Mouse (Mus musculus) CH12.LX (cell line): ENCODE measurements around the gene Tmed1. TPM values are rescaled to one million over a fixed set of nuclear protein-coding genes. Genes with fewer than 3 reads are reported as not detected.

ENCODE experiments used
- DNase-seq: peaks from one replicate; pipeline ENCODE4 v3.0.0-alpha.2; 2013; ENCODE audit errors: extremely low read depth
- H3K27ac ChIP-seq: 2 replicates; pipeline ENCODE4 v1.5.1; 2012; ENCODE audit warnings: low read depth, mild to moderate bottlenecking, control low read depth, moderate library complexity; ENCODE audit not compliant: insufficient read depth
- H3K27me3 ChIP-seq: replicated peaks from 2 replicates; pipeline ENCODE3; 2012; ENCODE audit warnings: inconsistent platforms
- H3K36me3 ChIP-seq, 2 experiments: replicated peaks in 1 of 2; 2 replicates each; pipeline versions ENCODE3 to v1.6.1; 2012; ENCODE audit warnings: inconsistent platforms in 1 of 2, low read length in 1 of 2, mild to moderate bottlenecking in 1 of 2, mixed read lengths in 1 of 2, moderate library complexity in 1 of 2; ENCODE audit not compliant: control insufficient read depth in 1 of 2, insufficient read depth in 1 of 2
- H3K4me1 ChIP-seq, 2 experiments: 2 replicates each; pipeline ENCODE4 v1.6.1; 2012; ENCODE audit warnings: inconsistent platforms in 1 of 2, moderate library complexity in 1 of 2; ENCODE audit not compliant: insufficient read depth in 2 of 2, control insufficient read depth in 1 of 2
- H3K4me2 ChIP-seq: 2 replicates; pipeline ENCODE4 v1.6.1; 2012; ENCODE audit warnings: low read depth, mild to moderate bottlenecking, control low read depth; ENCODE audit not compliant: poor library complexity, insufficient read depth, severe bottlenecking
- H3K4me3 ChIP-seq, 3 experiments: fragments of 150-350 bp in 1 of 3; sonication (generic) in 1 of 3; replicated peaks in 1 of 3; 2 replicates each; pipeline versions ENCODE3 to v1.5.1; 2011 to 2012; ENCODE audit warnings: low read depth in 2 of 3, low read length in 2 of 3, mild to moderate bottlenecking in 2 of 3, moderate library complexity in 2 of 3, control low read depth in 1 of 3, improper control_type of control experiment in 1 of 3, inconsistent platforms in 1 of 3, mixed read lengths in 1 of 3; ENCODE audit not compliant: poor library complexity in 1 of 3
- H3K79me2 ChIP-seq: replicated peaks from 2 replicates; pipeline ENCODE4 v1.6.1; 2012; ENCODE audit warnings: mild to moderate bottlenecking, moderate library complexity; ENCODE audit not compliant: control insufficient read depth, poor library complexity, insufficient read depth, severe bottlenecking; ENCODE audit errors: extremely low read depth
- H3K9ac ChIP-seq: 2 replicates; pipeline ENCODE4 v1.6.1; 2012; ENCODE audit warnings: low read depth, mild to moderate bottlenecking, control low read depth, moderate library complexity; ENCODE audit not compliant: insufficient read depth
- H3K9me3 ChIP-seq: replicated peaks from 2 replicates; pipeline ENCODE3; 2012; ENCODE audit warnings: low read length, inconsistent platforms, mixed read lengths
- BHLHE40 ChIP-seq: IDR thresholded peaks from 2 replicates; pipeline ENCODE4 v1.6.1; 2011; ENCODE audit warnings: mild to moderate bottlenecking, low read depth, low read length, improper control_type of control experiment
- CHD1 ChIP-seq: IDR thresholded peaks from 2 replicates; pipeline ENCODE4 v1.6.1; 2012; ENCODE audit warnings: low read depth, low read length, improper control_type of control experiment, inconsistent platforms
- CHD2 ChIP-seq: IDR thresholded peaks from 2 replicates; pipeline ENCODE4 v1.6.1; 2011; ENCODE audit warnings: low read length, improper control_type of control experiment
- CTCF ChIP-seq, 2 experiments: IDR thresholded peaks in 1 of 2; conservative IDR thresholded peaks in 1 of 2; 2 replicates each; pipeline ENCODE4 v1.5.1; 2011 to 2012; ENCODE audit warnings: low read depth in 2 of 2, low read length in 2 of 2, improper control_type of control experiment in 1 of 2, inconsistent platforms in 1 of 2, mild to moderate bottlenecking in 1 of 2, moderate library complexity in 1 of 2
- E2F4 ChIP-seq: IDR thresholded peaks from 2 replicates; pipeline ENCODE4 v1.6.1; 2011; ENCODE audit warnings: low read depth, low read length, improper control_type of control experiment; ENCODE audit not compliant: insufficient replicate concordance
- ELF1 ChIP-seq: IDR thresholded peaks from 2 replicates; pipeline ENCODE4 v1.6.1; 2014; ENCODE audit warnings: low read depth, mild to moderate bottlenecking, inconsistent platforms, low read length, improper control_type of control experiment
- EP300 ChIP-seq: IDR thresholded peaks from 2 replicates; pipeline ENCODE4 v1.6.1; 2011; ENCODE audit warnings: low read length, improper control_type of control experiment
- ETS1 ChIP-seq: conservative IDR thresholded peaks from 2 replicates; pipeline ENCODE4 v1.6.1; 2012; ENCODE audit warnings: low read depth, mild to moderate bottlenecking, inconsistent platforms, low read length, improper control_type of control experiment, moderate library complexity
- GABPA ChIP-seq: IDR thresholded peaks from 2 replicates; pipeline ENCODE4 v1.6.1; 2012; ENCODE audit warnings: low read depth, low read length, improper control_type of control experiment, inconsistent platforms; ENCODE audit not compliant: insufficient replicate concordance
- HCFC1 ChIP-seq: IDR thresholded peaks from 2 replicates; pipeline ENCODE4 v1.6.1; 2012; ENCODE audit warnings: low read depth, mild to moderate bottlenecking, inconsistent platforms, low read length, improper control_type of control experiment
- IRF4 ChIP-seq: IDR thresholded peaks from 2 replicates; pipeline ENCODE4 v1.6.1; 2014; ENCODE audit warnings: low read depth, mild to moderate bottlenecking, inconsistent platforms, low read length, improper control_type of control experiment
- JUN ChIP-seq: IDR thresholded peaks from 2 replicates; pipeline ENCODE4 v1.6.1; 2011; ENCODE audit warnings: low read depth, mild to moderate bottlenecking, low read length, improper control_type of control experiment, moderate library complexity; ENCODE audit not compliant: insufficient read depth
- JUND ChIP-seq: conservative IDR thresholded peaks from 2 replicates; pipeline ENCODE4 v1.6.1; 2011; ENCODE audit warnings: low read depth, low read length, improper control_type of control experiment
- KAT2A ChIP-seq: IDR thresholded peaks from 2 replicates; pipeline ENCODE4 v1.6.1; 2012; ENCODE audit warnings: low read length, improper control_type of control experiment, inconsistent platforms; ENCODE audit not compliant: insufficient replicate concordance
- MAFK ChIP-seq: IDR thresholded peaks from 2 replicates; pipeline ENCODE4 v1.6.1; 2011; ENCODE audit warnings: low read length, improper control_type of control experiment; ENCODE audit not compliant: insufficient replicate concordance
- MAX ChIP-seq: IDR thresholded peaks from 2 replicates; pipeline ENCODE4 v1.6.1; 2011; ENCODE audit warnings: low read length, improper control_type of control experiment
- MAZ ChIP-seq: IDR thresholded peaks from 2 replicates; pipeline ENCODE4 v1.6.1; 2012; ENCODE audit warnings: low read depth, mild to moderate bottlenecking, inconsistent platforms, low read length, improper control_type of control experiment, moderate library complexity
- MEF2A ChIP-seq: IDR thresholded peaks from 2 replicates; pipeline ENCODE4 v1.6.1; 2014; ENCODE audit warnings: low read depth, mild to moderate bottlenecking, inconsistent platforms, low read length, improper control_type of control experiment, borderline replicate concordance
- MXI1 ChIP-seq: IDR thresholded peaks from 2 replicates; pipeline ENCODE4 v1.6.1; 2011; ENCODE audit warnings: mild to moderate bottlenecking, low read depth, low read length, improper control_type of control experiment
- MYC ChIP-seq: IDR thresholded peaks from 2 replicates; pipeline ENCODE4 v1.6.1; 2011; ENCODE audit warnings: low read depth, mild to moderate bottlenecking, improper control_type of control experiment, low read length
- NELFE ChIP-seq: IDR thresholded peaks from 2 replicates; pipeline ENCODE4 v1.6.1; 2011; ENCODE audit warnings: low read depth, low read length, improper control_type of control experiment
- NRF1 ChIP-seq: IDR thresholded peaks from 2 replicates; pipeline ENCODE4 v1.6.1; 2014; ENCODE audit warnings: low read depth, mild to moderate bottlenecking, inconsistent platforms, low read length, improper control_type of control experiment, moderate library complexity
- PAX5 ChIP-seq: IDR thresholded peaks from 2 replicates; pipeline ENCODE4 v1.6.1; 2012; ENCODE audit warnings: low read length, inconsistent platforms, mixed read lengths
- POLR2A ChIP-seq: IDR thresholded peaks from 2 replicates; pipeline ENCODE4 v1.6.1; 2011; ENCODE audit warnings: low read depth, mild to moderate bottlenecking, improper control_type of control experiment, low read length
- POLR2AphosphoS2 ChIP-seq: IDR thresholded peaks from 2 replicates; pipeline ENCODE4 v1.6.1; 2011; ENCODE audit warnings: low read depth, low read length, improper control_type of control experiment
- RAD21 ChIP-seq: IDR thresholded peaks from 2 replicates; pipeline ENCODE4 v1.6.1; 2011; ENCODE audit warnings: low read depth, mild to moderate bottlenecking, low read length, improper control_type of control experiment, moderate library complexity
- RCOR1 ChIP-seq: conservative IDR thresholded peaks from 2 replicates; pipeline ENCODE4 v1.6.1; 2012; ENCODE audit warnings: low read depth, mild to moderate bottlenecking, inconsistent platforms, low read length, improper control_type of control experiment
- SIN3A ChIP-seq: IDR thresholded peaks from 2 replicates; pipeline ENCODE4 v1.6.1; 2012; ENCODE audit warnings: low read length, improper control_type of control experiment, inconsistent platforms
- SMC3 ChIP-seq: IDR thresholded peaks from 2 replicates; pipeline ENCODE4 v1.6.1; 2011; ENCODE audit warnings: low read depth, low read length, improper control_type of control experiment
- TBP ChIP-seq: conservative IDR thresholded peaks from 2 replicates; pipeline ENCODE4 v1.6.1; 2011; ENCODE audit warnings: low read depth, low read length, improper control_type of control experiment
- TCF12 ChIP-seq: IDR thresholded peaks from 2 replicates; pipeline ENCODE4 v1.6.1; 2014; ENCODE audit warnings: low read depth, mild to moderate bottlenecking, inconsistent platforms, low read length, improper control_type of control experiment
- UBTF ChIP-seq: IDR thresholded peaks from 2 replicates; pipeline ENCODE4 v1.6.1; 2012; ENCODE audit warnings: low read depth, mild to moderate bottlenecking, inconsistent platforms, low read length, improper control_type of control experiment, moderate library complexity
- USF1 ChIP-seq: IDR thresholded peaks from 2 replicates; pipeline ENCODE4 v1.6.1; 2014; ENCODE audit warnings: low read depth, mild to moderate bottlenecking, inconsistent platforms, low read length, improper control_type of control experiment
- USF2 ChIP-seq: conservative IDR thresholded peaks from 2 replicates; pipeline ENCODE4 v1.6.1; 2011; ENCODE audit warnings: low read depth, low read length, improper control_type of control experiment
- ZC3H11A ChIP-seq: IDR thresholded peaks from 2 replicates; pipeline ENCODE4 v1.6.1; 2012; ENCODE audit warnings: low read depth, mild to moderate bottlenecking, inconsistent platforms, low read length, improper control_type of control experiment
- ZKSCAN1 ChIP-seq: IDR thresholded peaks from 2 replicates; pipeline ENCODE4 v1.6.1; 2012; ENCODE audit warnings: low read depth, inconsistent platforms, low read length, improper control_type of control experiment, borderline replicate concordance
- ZMIZ1 ChIP-seq: IDR thresholded peaks from 2 replicates; pipeline ENCODE4 v1.6.1; 2012; ENCODE audit warnings: low read depth, mild to moderate bottlenecking, inconsistent platforms, low read length, improper control_type of control experiment
- ZNF384 ChIP-seq: IDR thresholded peaks from 2 replicates; pipeline ENCODE4 v1.6.1; 2012; ENCODE audit warnings: low read depth, low read length, improper control_type of control experiment, inconsistent platforms
- dilution Hi-C: fragments of 300-500 bp; cut with MboI; formaldehyde crosslinking; loops from 2 replicates; pipeline ENCODE4 v1.14.3; 2020; ENCODE audit warnings: low sequenced_read_pairs; ENCODE audit not compliant: extremely low pct_unique_long_range_greater_than_20kb, extremely low pct_ligation_motif_present
- in situ Hi-C: fragments of 300-500 bp; cut with MboI; formaldehyde crosslinking; loops from 3 replicates; pipeline ENCODE4 v1.14.3; 2019; ENCODE audit warnings: low sequenced_read_pairs, low pct_ligation_motif_present, low pct_unique_long_range_greater_than_20kb, mixed read lengths
- polyA plus RNA-seq: library from polyadenylated mRNA; unstranded; fragments of >175 nt; gene quantifications from 2 replicates; pipeline ENCODE4 v1.2.1, GENCODE M21; 2012; ENCODE audit warnings: low read depth; ENCODE audit not compliant: insufficient read length
- total RNA-seq, 2 experiments: library from RNA; depleted of rRNA; stranded (reverse); fragments of 300-350 nt in 1 of 2; fragments of >200 nt in 1 of 2; gene quantifications; 2 replicates each; pipeline ENCODE4 v1.2.3; 2012 to 2014

The Tmed1 gene
- total and polyA plus RNA-seq, 3 experiments = 17.1 to 28.4 (median 25.5) TPM

- H3K27ac ChIP-seq = peak overlapping the region; percentile 67
- dilution Hi-C loops = no loop called here
- peaks cover 5 to 29% of the 10 kb centered on the region in 2 experiments; a peak in 3 of 4 replicates for H3K4me1 ChIP-seq
- peak overlapping the region; percentile 45; the same call in 1 of the 2 replicates for H3K9ac ChIP-seq
- peak overlapping the region; percentile 69 for H3K4me2 ChIP-seq
- no peaks in the 10 kb centered on the region for H3K27me3 ChIP-seq
- peak overlapping the region; percentile 61 to 82 (median 74) for H3K4me3 ChIP-seq
- TF ChIP-seq USF1 = no peak
- TF ChIP-seq UBTF = peak; percentile 53; the same call in 1 of the 2 replicates
- peak; percentile 67 for TF ChIP-seq SIN3A
- no peak for TF ChIP-seq JUN
- TF ChIP-seq KAT2A = no peak
- no peak for TF ChIP-seq ZC3H11A
- no peak for TF ChIP-seq ETS1
- TF ChIP-seq MYC = no peak
- 0 out of 2 replicates have a peak, but pooled peaks have one; percentile 37 for TF ChIP-seq CHD2
- no peak for TF ChIP-seq JUND
- TF ChIP-seq RAD21 = no peak; the same call in 1 of the 2 replicates
- TF ChIP-seq TCF12 = peak; percentile 41; the same call in 1 of the 2 replicates
- peak; percentile 84 for TF ChIP-seq TBP
- peak; percentile 82; the same call in 1 of the 2 replicates for TF ChIP-seq MAZ
- 0 out of 2 replicates have a peak, but pooled peaks have one; percentile 16 for TF ChIP-seq NELFE
- peak; percentile 32; the same call in 1 of the 2 replicates for TF ChIP-seq MEF2A
- TF ChIP-seq RCOR1 = no peak
- TF ChIP-seq SMC3 = no peak
- no peak for TF ChIP-seq IRF4
- TF ChIP-seq PAX5 = no peak
- TF ChIP-seq EP300 = no peak
- no peak for TF ChIP-seq GABPA
- TF ChIP-seq POLR2AphosphoS2 = no peak
- TF ChIP-seq NRF1 = peak; percentile 84
- TF ChIP-seq MXI1 = peak; percentile 63
- no peak; the same call in 1 of the 2 replicates for TF ChIP-seq MAX
- TF ChIP-seq ZNF384 = no peak
- TF ChIP-seq POLR2A = peak; percentile 51; the same call in 1 of the 2 replicates
- no peak for TF ChIP-seq ZMIZ1
- no peak for TF ChIP-seq E2F4
- TF ChIP-seq MAFK = no peak
- peak in 1 of 2 experiments; percentile 36; a peak in 2 of 4 replicates for TF ChIP-seq CTCF (conservative IDR thresholded peaks at IDR 0.05 in 1 of 2, IDR thresholded peaks at IDR 0.05 in 1 of 2; ENCODE audit: low read depth in 2 of 2, low read length in 2 of 2)
- TF ChIP-seq BHLHE40 = no peak
- TF ChIP-seq USF2 = no peak
- TF ChIP-seq ZKSCAN1 = no peak
- TF ChIP-seq CHD1 = no peak
- no peak for TF ChIP-seq ELF1
- TF ChIP-seq HCFC1 = peak; percentile 55
- TF ChIP-seq, all 38 proteins: peak for 13
- no peaks in the 10 kb centered on the region for H3K9me3 ChIP-seq
- in situ Hi-C loops = loop anchor here (5.0 kb wide), 1 partner anchor 46 kb away; the partner anchor contains the start of genes Timm29 and Yipf2
- peaks cover 25% of the 10 kb centered on the region for H3K79me2 ChIP-seq
- H3K36me3 ChIP-seq = peaks cover 4 to 24% of the 10 kb centered on the region in 2 experiments
- DNase-seq = peak; percentile 97
Measured at GRCm38 (mm10) chr9:21545916-21546788, 36.1 kb upstream of the Tmed1 start.
